Mouse (Mus musculus): ENCODE data around the gene Hspb6. TPM values are rescaled to one million over a fixed set of nuclear protein-coding genes. Genes with fewer than 3 reads are reported as not detected.

The Hspb6 gene
- total and polyA plus RNA-seq, 3 experiments = 0.79 to 6.0 (median 2.3) TPM

DNA sequence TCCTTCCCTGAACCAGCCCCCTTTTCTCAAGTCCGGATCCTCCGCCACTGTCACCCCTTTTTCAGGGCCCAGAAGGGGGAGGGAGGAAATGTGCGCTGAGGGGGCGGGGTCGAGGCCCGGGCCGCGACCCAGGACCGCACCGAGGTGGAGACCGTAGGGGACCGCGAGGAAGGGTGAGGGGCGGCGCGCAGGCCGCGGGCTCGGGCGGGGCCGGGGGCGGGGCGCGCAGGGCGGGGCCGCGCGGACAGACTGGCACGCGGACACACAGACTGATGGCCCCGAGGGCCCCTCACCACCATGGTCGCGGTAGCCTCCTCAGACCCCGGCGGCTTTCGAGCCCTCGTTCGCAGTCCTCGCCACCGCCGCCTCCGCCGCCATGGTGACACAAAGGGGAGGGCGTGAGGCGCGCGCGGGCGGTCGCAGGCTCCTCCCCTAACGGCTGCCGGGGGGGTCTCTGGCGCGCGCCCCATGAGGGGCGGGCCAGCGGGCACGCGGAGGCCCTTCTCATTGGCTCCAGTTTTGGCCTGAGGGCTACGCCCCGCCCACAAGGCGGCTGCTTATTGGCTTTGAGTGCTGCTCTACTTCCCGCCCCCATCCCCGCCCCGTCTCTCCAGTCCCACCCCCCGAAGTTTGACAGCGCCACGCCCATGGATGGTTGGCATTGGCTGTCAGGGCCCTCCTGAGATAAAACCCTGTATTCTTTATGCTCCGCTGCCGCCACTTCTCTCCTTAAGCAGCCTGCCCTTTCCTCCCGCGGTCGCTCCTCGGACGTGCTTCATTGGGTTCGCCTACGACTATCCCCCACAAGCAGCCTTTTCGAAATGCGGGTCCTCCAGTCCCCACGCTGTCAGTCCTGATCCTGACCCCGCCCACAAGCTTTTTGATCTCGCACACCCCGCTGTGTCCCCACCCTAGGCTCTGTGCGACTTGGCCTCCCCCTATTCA, 17.1 kb upstream of the Hspb6 start, which contains the start of gene Arhgap33 (continued):
- TF ChIP-seq TCF12 (IDR thresholded peaks at IDR 0.05; ENCODE audit: low read depth, low read length) (no peak; the same call in 1 of the 2 replicates), SMC3 (IDR thresholded peaks at IDR 0.05; ENCODE audit: low read depth, low read length) (no peak), EP300 (IDR thresholded peaks at IDR 0.05; ENCODE audit: low read length) (no peak), RCOR1 (conservative IDR thresholded peaks at IDR 0.05; ENCODE audit: low read depth, low read length) (no peak), ZKSCAN1 (IDR thresholded peaks at IDR 0.05; ENCODE audit: borderline replicate concordance, low read depth, low read length) (no peak), NRF1 (IDR thresholded peaks at IDR 0.05; ENCODE audit: low read depth, low read length) (peak; percentile 44; the same call in 1 of the 2 replicates), POLR2A (IDR thresholded peaks at IDR 0.05; ENCODE audit: low read depth, low read length) (peak; percentile 52), ETS1 (conservative IDR thresholded peaks at IDR 0.05; ENCODE audit: low read depth, low read length) (no peak), ZMIZ1 (IDR thresholded peaks at IDR 0.05; ENCODE audit: low read depth, low read length) (peak; percentile 65; the same call in 1 of the 2 replicates), ZNF384 (IDR thresholded peaks at IDR 0.05; ENCODE audit: low read depth, low read length) (no peak), E2F4 (IDR thresholded peaks at IDR 0.05; ENCODE audit: insufficient replicate concordance, low read depth, low read length) (peak; percentile 68; the same call in 1 of the 2 replicates), BHLHE40 (IDR thresholded peaks at IDR 0.05; ENCODE audit: low read depth, low read length) (peak; percentile 48), MXI1 (IDR thresholded peaks at IDR 0.05; ENCODE audit: low read depth, low read length) (peak; percentile 91), PAX5 (IDR thresholded peaks at IDR 0.05; ENCODE audit: low read length) (no peak), GABPA (IDR thresholded peaks at IDR 0.05; ENCODE audit: insufficient replicate concordance, low read depth, low read length) (no peak), HCFC1 (IDR thresholded peaks at IDR 0.05; ENCODE audit: low read depth, low read length) (no peak; the same call in none of the 2 replicates)

DNA sequence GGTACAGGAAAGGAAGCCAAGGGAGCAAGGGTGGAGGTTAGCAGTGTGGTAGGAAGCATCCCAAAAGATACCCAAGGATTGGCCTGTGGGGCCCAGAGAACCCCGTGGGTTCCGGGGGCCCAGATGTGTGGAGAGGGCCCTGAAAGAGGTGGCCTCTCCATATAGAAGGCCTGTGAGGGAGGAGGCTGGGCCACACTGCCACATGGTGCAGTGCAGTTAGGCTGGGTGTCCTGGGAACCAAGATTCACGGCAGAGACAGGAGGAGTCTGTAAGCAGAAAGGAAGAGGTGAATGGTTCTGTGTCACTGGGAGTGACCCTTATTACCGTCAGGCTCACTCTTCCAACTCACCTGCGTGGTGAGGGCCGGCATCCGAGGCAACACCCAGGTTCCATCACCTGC, 11.4 kb upstream of the Hspb6 start:
- Histone ChIP-seq H3K27me3 (replicated peaks) (no peaks in the 10 kb centered on the region), H3K4me1 (ENCODE audit: control insufficient read depth in 1 of 2, insufficient read depth in 2 of 2) (peaks cover 0 to 4% of the 10 kb centered on the region in 2 experiments; a peak in 2 of 4 replicates), H3K36me3 (replicated peaks in 1 of 2; ENCODE audit: control insufficient read depth in 1 of 2, insufficient read depth in 1 of 2, low read length in 1 of 2) (peaks cover 17 to 58% of the 10 kb centered on the region in 2 experiments), H3K9ac (ENCODE audit: insufficient read depth, low read depth) (no peak overlapping the region), H3K4me2 (ENCODE audit: insufficient read depth, low read depth, poor library complexity, severe bottlenecking) (no peak overlapping the region), H3K4me3 (replicated peaks in 1 of 3; ENCODE audit: low read depth in 2 of 3, low read length in 2 of 3, poor library complexity in 1 of 3) (no peak overlapping the region), H3K9me3 (replicated peaks; ENCODE audit: low read length) (no peaks in the 10 kb centered on the region), H3K27ac (ENCODE audit: insufficient read depth, low read depth) (no peak overlapping the region), H3K79me2 (replicated peaks; ENCODE audit: control insufficient read depth, extremely low read depth, insufficient read depth, poor library complexity, severe bottlenecking) (no peaks in the 10 kb centered on the region)
- no peak for DNase-seq (ENCODE audit: extremely low read depth)
- dilution Hi-C loops (cut with MboI; ENCODE audit: extremely low pct_ligation_motif_present, extremely low pct_unique_long_range_greater_than_20kb, low sequenced_read_pairs) = no loop called here
- in situ Hi-C loops (cut with MboI; ENCODE audit: low pct_ligation_motif_present, low pct_unique_long_range_greater_than_20kb, low sequenced_read_pairs) = no loop called here
- TF ChIP-seq ZMIZ1 (IDR thresholded peaks at IDR 0.05; ENCODE audit: low read depth, low read length) (no peak), POLR2A (IDR thresholded peaks at IDR 0.05; ENCODE audit: low read depth, low read length) (no peak), ETS1 (conservative IDR thresholded peaks at IDR 0.05; ENCODE audit: low read depth, low read length) (no peak), TCF12 (IDR thresholded peaks at IDR 0.05; ENCODE audit: low read depth, low read length) (no peak), POLR2AphosphoS2 (IDR thresholded peaks at IDR 0.05; ENCODE audit: low read depth, low read length) (no peak), PAX5 (IDR thresholded peaks at IDR 0.05; ENCODE audit: low read length) (no peak)

Data from CH12.LX (cell line).